Mouse (Mus musculus): ENCODE measurements around the gene Mbd3. TPM values are rescaled to one million over a fixed set of nuclear protein-coding genes. Genes with fewer than 3 reads are reported as not detected.

Gene Mbd3
- total RNA-seq, 2 experiments from 2014 or later: 85.0 to 94.1 TPM

DNA sequence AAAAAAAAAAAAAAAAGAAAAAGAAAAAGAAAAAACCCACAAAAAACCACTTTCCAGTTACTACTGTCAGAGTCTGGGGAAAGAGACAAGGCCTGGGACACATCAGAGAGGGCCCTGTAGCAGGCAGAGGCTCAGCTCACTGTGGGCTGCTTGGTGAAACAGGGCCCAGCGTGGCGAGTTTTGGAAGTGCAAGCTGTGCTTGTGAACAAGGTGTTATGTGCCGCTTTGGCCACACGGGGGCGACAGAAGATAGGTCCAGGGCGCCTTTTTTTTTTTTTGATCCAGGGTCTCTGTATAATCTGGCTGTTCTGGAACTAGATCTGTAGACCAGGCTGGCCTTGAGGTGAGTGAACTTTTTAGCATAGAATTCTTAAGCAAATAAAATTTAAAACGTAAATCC, 23.2 kb downstream of the Mbd3 start:
- peak; percentile 81 for ATAC-seq (replicated peaks; ENCODE audit: poor library complexity, severe bottlenecking)

DNA sequence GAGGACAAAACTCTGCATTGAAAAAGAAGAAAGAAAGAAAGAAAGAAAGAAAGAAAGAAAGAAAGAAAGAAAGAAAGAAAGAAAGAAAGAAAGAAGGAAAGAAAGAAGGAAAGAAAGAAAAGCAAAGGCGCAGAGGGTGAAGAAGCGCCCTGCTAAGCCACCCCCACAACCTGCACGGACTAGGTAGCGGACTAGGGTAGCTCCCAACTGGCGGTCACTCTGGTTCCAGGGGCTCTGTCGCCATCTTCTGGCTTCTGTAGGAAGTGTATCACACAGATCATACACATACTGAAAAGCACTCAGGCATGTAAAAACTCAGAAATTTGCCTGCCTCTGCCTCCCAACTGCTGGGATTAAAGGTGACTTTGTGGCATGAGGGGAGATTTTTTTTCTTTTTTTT, 25.3 kb downstream of the Mbd3 start:
- peak; percentile 77 for ATAC-seq (replicated peaks; ENCODE audit: poor library complexity, severe bottlenecking)

DNA sequence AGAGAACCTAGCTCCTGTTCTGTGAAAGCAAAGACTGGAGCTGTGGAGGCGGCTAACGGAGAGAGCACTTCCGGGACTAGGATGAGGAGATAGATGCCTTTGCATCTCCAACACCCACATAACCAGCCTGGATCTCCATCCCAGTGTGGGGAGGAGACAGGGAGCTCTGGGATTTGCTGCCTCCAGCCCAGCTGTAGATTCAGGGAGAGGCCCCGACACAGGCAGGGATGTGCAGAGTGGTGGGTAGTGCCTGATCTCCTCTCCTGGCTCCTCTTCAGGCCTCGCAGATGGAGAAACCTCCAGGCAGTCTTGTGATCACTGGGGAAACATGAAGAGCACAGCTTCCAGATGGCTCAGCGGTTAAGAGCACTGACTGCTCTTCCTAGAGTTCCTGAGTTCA, 26.6 kb downstream of the Mbd3 start:
- no peak for ATAC-seq (replicated peaks; ENCODE audit: poor library complexity, severe bottlenecking)

DNA sequence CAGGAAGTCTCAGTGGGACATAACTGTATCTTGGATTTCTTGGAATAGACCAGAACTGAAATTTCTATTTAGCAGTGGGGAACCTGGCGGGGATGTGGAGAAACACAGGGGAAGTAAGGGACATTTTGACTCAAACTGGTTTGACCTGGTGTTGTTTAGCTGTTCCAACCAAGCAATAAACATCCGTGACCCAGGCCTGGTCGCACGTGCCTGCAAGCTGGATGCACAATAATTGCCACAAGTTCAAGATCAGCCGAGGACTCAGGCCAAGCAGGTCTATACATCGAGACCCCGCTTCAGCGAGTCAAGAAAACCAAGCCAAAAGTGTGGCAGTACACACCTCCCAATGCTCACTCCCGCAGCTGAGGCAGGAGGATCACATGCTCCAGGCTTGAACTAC, 27.4 kb downstream of the Mbd3 start:
- no peak for ATAC-seq (replicated peaks; ENCODE audit: poor library complexity, severe bottlenecking)

DNA sequence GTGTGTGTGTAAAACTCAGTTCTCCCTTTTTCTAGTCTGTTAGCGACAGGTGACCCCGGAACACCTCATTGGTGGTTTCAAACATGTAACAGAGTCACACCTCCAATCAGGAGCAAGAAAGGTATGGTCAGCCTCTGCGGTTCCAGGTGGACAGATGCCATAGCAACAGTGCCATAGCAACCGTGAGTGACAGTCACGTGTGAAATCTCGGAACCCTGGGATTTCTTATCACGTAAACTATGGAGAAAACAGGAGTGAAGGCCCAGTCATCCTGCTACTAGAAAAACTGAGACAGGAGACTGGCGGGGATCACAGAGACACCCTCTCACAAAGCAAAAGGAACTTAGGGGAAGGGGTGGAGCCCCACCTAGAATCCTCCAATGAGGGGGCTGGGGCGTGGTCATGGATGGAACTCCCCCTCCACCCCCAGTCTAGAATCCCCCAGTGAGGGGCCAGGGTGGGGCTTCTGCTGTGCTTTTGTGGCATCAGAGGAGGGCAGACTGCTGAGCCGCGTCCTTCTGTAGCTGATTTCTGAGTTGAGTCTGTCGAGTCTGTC, 27.9 kb downstream of the Mbd3 start:
- peak; percentile 41 for ATAC-seq (replicated peaks; ENCODE audit: poor library complexity, severe bottlenecking)

DNA sequence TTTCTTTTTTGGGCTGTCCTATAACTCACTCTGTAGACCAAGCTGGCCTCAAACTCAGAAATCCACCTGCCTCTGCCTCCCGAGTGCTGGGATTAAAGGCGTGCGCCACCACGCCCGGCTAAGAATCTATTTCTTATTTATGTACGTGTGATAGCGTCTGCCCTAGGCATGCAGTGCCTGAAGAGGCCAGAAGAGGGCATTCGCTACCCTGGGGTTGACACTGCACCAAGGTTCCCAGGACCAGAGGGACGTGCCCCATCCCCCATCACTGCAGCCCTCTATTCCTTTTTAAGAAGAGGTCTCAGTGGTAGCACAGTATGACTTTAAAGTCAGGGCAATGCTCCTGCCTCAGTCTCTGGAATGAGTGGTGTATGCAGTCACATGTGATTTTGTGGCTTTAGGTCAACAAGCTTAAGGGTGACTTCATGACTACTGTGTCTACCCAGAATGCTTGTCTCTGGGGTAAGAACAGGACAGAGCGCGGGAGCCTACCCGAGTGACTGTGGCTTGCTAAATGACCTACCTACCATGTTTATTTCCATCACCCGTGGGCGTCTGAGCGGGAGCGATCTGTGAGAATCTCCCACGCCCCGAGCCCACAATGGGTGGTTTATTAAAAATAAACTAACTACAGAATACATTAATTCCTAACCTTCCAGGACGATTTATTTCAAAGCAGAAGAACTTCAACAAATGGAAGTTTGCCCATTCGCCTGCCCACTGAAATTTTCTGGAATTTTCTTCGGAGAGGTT, 29.2 kb downstream of the Mbd3 start:
- ATAC-seq (replicated peaks; ENCODE audit: poor library complexity, severe bottlenecking): no peak

DNA sequence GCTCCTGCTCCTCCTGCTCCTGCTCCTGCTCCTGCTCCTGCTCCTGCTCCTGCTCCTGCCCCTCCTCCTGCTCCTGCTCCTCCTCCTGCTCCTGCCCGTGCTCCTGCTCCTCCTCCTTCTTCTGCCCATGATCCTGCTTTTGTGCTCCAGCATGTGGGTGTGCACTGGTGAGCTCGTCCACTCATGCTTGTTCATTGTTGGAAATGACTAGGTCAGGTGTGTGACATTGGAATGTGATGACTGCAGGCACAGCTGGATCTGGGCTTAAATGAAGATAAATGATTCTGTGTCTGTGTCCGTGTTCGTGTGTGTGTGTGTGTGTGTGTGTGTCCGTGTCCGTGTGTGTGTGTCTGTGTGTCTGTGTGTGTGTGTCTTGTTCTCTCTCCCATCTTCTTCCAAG, 31.0 kb downstream of the Mbd3 start:
- no peak for ATAC-seq (replicated peaks; ENCODE audit: poor library complexity, severe bottlenecking)

DNA sequence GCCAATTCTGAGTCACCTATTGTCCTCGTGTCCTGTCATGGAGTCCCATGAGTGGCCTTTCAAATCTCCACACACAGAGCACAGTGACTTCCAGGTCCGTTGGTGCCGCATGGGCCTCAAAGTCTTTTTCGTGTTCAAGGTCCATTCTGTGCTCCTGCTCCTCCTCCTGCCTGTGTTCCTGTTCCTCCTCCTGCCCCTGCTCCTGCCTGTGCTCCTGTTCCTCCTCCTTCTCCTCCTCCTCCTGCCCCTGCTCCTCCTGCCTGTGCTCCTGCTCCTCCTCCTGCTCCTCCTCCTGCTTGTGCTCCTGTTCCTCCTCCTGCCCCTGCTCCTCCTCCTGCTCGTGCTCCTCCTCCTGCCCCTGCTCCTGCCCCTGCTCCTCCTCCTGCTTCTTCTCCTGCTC, 31.4 kb downstream of the Mbd3 start:
- ATAC-seq (replicated peaks; ENCODE audit: poor library complexity, severe bottlenecking): no peak

DNA sequence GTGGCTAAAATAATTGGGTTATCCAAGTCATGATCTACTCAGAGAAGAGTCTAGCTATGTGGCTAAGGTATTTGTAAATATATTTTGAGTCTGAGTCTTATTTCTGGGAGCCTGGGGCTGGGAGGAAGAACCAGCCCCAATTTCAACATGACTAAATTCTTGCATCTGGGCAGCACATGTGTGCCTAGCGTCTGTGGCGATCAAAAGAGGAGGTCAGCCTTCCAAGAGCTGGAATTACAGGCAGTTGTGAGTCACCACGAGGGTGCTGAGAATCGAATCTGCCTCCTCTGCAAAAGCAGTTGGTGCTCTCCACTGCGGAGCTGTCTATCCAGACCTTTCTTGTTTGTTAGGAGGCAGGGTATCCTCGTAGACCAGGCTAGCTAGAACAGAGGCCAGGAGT, 33.6 kb downstream of the Mbd3 start:
- no peak for ATAC-seq (replicated peaks; ENCODE audit: poor library complexity, severe bottlenecking)

DNA sequence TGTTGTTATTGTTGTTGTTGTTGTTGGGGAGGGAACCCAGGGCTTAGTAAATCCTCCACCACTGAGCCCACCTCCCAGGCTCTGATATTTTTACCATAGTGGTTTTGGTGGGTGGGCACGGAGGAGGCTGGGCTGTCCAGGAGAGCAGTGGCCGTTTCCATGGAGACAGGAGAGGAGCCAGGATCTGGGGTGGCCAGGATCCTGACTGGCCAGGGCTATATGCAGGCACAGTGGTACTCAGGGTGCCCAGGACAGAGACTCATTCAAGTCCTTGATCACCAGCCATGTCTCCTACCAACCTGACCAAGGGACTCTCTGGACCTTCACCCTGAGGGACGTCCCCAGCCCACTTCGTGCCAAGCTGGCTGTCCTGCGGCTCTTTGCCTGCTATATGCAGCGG, 35.6 kb downstream of the Mbd3 start:
- ATAC-seq (replicated peaks; ENCODE audit: poor library complexity, severe bottlenecking): no peak

DNA sequence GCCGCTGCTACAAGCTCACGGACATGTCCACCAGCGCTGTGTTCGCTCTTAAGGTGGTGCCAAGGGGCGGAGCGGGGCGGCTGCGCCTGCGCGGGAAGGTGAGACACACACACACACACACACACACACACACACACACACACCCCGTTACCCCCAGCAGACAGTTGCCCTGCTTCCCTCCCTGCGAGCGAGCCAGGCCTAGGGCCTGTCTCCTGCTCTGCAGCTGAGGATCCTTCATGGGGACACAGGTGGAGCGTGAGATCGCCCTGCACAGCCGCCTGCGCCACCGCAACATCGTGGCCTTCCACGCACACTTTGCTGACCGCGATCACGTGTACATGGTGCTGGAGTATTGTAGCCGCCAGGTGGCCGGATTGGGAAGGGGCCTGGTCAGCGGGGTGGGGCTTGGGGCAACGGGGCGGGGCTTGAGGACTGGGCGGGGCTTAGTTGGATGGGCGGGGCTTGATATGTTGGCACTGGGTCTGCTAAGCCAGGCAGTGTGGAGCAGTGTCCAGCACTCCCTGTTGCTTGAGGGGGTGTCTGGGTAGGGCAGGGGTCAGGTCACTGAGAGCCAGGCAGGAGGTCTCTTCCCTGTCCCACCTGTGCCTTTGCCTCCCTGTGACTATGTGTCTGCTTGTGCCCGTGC, 41.2 kb downstream of the Mbd3 start:
- ATAC-seq (replicated peaks; ENCODE audit: poor library complexity, severe bottlenecking): peak; percentile 59

DNA sequence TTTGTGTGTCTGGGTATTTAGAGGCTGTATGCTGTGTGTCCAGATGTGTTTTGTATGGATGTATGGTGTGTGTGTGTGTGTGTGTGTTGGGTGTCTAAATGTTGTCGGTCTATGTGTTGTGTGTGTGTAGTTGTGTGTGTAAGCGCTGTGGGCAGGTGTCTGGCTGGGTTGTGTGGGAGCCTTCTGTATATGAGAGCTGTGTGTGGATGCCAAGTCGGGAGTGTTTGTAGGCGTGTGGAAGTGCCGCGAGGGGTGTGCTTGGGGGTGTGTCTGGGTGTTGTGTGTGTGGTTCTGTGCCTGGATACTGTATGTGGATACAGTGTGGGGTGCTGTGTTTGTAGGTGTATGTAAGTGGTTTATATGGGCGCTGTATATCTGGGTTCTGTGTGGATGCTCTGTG, 42.0 kb downstream of the Mbd3 start:
- ATAC-seq (replicated peaks; ENCODE audit: poor library complexity, severe bottlenecking): no peak

DNA sequence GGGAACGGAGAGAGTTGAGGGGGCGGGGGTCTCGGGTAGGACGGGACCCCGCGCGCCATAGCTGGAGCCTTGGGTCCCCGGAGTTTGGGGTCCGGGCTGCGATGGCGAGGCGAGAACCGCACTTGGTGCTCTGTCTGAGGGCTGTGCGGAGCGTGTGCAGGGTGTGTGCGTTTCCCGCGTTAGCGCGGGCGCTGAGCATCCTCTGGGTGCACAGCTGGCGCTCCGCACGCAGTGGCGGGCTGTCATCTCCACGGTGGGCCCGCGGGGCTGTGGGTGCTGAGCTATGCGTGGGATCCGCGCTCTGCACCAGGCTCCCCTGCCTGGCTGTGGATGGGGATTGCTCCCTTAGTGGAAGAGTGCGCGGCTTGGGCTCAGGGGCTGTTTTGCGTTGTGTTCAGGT, 42.6 kb downstream of the Mbd3 start:
- ATAC-seq (replicated peaks; ENCODE audit: poor library complexity, severe bottlenecking): 0 out of 2 replicates have a peak, but pooled peaks have one; percentile 10

DNA sequence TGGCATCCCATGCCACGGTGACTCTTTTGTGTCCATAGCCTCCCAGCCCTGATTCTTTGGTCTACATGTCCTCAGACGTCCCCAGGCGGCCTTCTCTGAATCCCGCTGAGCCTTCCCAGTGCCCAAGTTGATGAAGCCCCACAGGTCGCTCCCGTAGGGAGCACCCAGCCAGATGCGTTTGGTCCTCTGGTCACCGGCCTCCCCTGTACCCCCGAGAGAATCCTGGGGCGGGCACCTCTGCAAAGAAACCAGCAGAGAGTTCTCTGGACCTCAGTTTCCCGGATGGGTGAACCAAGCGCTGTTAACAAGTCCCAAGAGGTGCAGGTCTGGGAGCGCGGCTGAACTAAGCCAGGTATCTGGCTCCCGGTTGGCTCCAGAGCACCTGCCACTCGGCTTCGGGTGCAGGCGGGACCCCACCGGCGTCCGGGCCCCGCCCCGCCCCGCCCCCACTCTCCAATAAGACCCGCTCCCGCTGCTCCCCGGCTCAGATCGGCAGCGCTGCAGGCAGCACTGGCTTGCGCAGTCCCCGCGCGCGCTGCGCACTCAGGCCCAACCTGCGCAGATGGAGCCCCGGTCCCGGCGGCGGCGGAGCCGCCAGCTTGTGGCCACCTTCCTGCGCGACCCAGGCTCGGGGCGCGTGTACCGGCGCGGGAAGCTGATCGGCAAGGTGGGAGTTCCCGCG, 43.2 kb downstream of the Mbd3 start, which contains the start of gene Plk5:
TSS of gene Plk5 (plus strand) at position 459 of the 682 bp plus-strand sequence.
- no peak for ATAC-seq (replicated peaks; ENCODE audit: poor library complexity, severe bottlenecking)

DNA sequence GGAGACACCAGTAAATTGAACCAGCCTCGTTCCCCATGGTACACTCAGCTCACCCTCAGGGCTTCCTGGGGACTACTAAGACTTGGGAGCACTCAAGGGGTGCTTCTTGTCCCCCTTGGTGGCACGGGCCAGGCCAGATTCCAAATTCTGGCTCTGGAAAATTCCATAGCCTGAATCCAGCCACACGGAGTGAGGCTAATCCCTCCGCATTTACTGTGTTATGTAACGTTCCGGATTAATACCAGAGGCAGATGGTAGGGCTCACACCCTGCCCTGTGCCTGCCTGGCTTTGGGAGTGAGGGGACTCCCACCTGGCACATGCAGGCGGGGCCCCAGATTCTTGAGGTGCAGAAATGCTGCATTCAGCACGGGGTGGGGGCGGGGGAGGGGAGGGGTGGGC, 43.9 kb downstream of the Mbd3 start:
- no peak for ATAC-seq (replicated peaks; ENCODE audit: poor library complexity, severe bottlenecking)

DNA sequence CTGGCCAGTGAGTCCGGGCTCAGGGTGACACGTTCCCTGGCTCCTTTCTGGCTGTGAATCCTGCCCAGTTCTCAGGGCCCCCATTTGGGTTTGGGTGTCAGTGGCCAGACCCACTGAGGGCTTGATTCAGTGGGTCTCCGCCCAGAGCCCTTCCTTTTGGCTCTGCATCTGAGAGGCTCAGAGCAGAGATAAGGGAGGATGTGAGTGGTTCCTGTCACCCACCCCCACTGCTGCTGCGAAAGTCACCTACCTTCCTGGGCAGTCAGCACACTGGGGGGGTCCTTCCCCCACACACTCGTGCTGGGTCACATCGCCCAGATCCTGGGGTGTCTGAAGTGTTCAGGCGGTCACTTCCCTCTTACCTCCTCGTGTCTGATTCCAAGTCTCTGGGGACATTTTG, 46.6 kb downstream of the Mbd3 start:
- no peak for ATAC-seq (replicated peaks; ENCODE audit: poor library complexity, severe bottlenecking)

DNA sequence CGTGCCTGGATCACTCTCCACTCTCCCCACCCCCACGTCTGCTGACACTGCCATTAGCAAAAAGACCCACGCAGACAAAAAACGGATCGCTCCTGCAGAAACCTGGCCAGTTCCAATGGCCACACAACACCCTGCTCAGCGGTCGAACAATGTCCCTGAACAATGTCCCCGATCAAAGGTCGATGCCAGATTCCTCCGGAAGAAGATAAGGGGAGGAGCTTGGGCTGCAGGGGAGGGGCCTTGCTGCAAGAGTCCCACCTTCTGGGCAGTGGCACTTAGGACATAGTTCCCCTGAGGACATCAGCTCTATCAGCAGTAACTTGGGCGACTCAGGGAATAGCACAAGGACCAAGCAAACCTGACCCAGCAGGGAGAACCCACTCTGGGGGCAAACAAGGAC, 47.5 kb downstream of the Mbd3 start:
- ATAC-seq (replicated peaks; ENCODE audit: poor library complexity, severe bottlenecking): no peak

DNA sequence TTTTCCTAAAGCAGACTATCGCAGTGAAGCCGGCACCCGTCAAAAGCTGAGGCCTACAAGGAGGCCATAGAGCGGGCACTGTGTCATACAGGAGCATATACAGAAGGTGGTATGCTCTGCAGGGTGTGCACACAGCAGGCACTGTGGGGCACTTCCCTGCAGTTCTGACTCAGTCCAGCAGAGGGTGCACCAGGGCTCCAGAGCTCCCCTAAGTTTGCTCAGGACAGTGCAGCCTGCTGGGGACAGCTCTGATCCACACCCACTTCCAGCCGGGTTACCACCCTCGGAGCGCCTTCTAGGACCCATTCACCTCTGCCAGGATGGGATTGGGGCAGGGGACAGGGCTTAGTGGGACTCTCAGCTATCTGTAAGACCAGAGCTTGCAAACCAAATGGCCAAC, 49.1 kb downstream of the Mbd3 start:
- ATAC-seq (replicated peaks; ENCODE audit: poor library complexity, severe bottlenecking): peak; percentile 86

DNA sequence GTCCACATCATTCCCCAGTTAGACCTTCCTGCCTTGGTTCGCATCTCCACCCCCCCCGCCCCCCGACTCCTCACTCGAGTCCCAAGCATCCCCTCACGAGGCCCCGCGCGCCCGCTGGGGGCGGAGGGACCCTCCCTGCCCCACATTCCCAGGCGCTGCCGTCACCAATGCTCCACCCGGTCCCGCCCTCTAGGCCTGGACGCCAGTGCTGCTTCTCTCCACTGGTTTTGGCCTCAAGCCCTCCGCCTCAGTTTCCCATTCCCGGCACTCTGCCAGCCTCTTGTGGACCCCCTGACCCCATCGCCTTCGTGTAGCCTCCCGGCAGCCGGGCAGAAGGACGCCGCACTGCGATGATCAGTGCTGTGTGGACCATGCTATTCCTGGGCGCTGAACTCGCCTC, 50.4 kb downstream of the Mbd3 start:
- ATAC-seq (replicated peaks; ENCODE audit: poor library complexity, severe bottlenecking): no peak

DNA sequence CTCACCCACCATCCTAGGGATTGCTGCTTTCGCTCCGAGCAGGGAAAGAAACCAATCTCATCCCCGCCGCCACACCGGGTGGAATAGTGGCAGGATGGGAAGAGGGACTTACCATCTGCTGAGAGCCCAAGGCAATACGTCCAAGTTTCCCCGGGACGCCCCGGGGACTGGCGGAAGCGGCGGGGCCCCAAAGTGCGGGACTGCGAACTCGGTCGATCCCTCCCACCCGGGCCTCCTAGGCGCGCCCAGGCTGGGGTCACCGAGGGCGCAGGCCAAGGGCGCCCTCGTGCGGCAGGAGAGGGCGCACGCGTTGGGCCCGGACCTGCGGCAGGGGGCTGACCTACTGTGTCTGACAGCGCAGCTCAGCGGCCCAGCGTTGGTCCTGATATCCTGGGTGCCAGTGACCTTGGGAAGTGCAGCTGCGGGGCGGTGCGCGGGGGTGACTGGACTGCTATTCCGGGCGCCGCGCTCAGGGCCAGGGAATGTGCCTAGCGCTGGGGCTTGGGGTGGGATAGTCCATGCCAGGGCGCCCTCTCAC, 51.0 kb downstream of the Mbd3 start, which contains the start of gene Adamtsl5:
TSS of gene Adamtsl5 (minus strand) at position 169 of the 538 bp plus-strand sequence.
- peak; percentile 68 for ATAC-seq (replicated peaks; ENCODE audit: poor library complexity, severe bottlenecking)

DNA sequence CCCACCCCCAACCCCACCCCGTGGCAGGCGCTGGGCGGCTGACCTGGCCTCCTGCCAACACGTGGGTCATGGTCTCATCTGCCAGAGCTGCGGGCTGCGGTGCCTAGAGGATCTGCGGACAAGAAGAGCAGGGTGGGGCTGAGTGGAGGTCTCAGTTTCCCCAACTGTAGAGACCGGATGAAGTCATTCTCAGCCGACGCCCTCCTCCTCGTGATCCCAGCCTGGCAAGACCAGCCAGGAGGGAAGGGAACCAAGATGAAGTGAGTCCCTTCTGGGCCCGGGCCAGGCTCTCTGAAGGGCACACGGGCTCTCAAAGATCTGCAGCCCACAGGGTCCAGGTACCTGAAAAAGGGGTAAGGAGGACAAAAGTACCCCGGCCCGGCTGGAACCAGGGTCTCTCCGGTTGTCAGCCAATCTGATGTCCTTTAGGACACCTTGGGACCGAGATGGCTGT, 51.8 kb downstream of the Mbd3 start:
- no peak for ATAC-seq (replicated peaks; ENCODE audit: poor library complexity, severe bottlenecking)

All from granulocyte monocyte progenitor cell, adult 5-6 weeks (primary cell).